Mouse (Mus musculus) lung, embryonic 15.5 days (tissue): ENCODE data around the gene Phpt1. TPM values are rescaled to one million over a fixed set of nuclear protein-coding genes. Genes with fewer than 3 reads are reported as not detected.
"Not testable (repeated sequence)": the region's sequence is repeated elsewhere in the genome, so short reads cannot be mapped to it uniquely, and the experiment has no call there.

ENCODE experiments used
- ATAC-seq: fragments of 200-750 bp; cut with Nextera tagmentation; 2 replicates; pipeline ENCODE4 v1.8.0; 2017; ENCODE audit warnings: moderate number of reproducible peaks, borderline replicate concordance; ENCODE audit not compliant: low FRiP score, low TSS enrichment; ENCODE audit errors: extremely low read depth
- H3K27ac ChIP-seq: fragments of 300-500 bp; sonication (generic); 2 replicates; pipeline ENCODE4 v1.5.1; 2015; ENCODE audit warnings: moderate library complexity, mild to moderate bottlenecking, inconsistent platforms
- H3K27me3 ChIP-seq: fragments of 300-500 bp; sonication (generic); 2 replicates; pipeline ENCODE4 v1.6.1; 2015; ENCODE audit warnings: inconsistent platforms
- H3K36me3 ChIP-seq: fragments of 300-500 bp; sonication (generic); 2 replicates; pipeline ENCODE4 v1.6.1; 2015; ENCODE audit warnings: inconsistent platforms
- H3K4me1 ChIP-seq: fragments of 300-500 bp; sonication (generic); 2 replicates; pipeline ENCODE4 v1.6.1; 2015; ENCODE audit warnings: inconsistent platforms
- H3K4me2 ChIP-seq: fragments of 300-500 bp; sonication (generic); 2 replicates; pipeline ENCODE4 v1.6.1; 2015; ENCODE audit warnings: inconsistent platforms, mild to moderate bottlenecking, moderate library complexity
- H3K4me3 ChIP-seq: fragments of 300-500 bp; sonication (generic); 2 replicates; pipeline ENCODE4 v1.5.1; 2015; ENCODE audit warnings: mild to moderate bottlenecking, inconsistent platforms
- H3K9ac ChIP-seq: fragments of 300-500 bp; sonication (generic); 2 replicates; pipeline ENCODE4 v1.6.1; 2015; ENCODE audit warnings: inconsistent platforms
- H3K9me3 ChIP-seq: fragments of 300-500 bp; sonication (generic); 2 replicates; pipeline ENCODE4 v1.6.1; 2016; ENCODE audit warnings: inconsistent platforms
- WGBS: fragments of 180-500 bp; shearing (Covaris S2); methylation state at CpG from one replicate; pipeline ENCODE4 v1.1.7; 2015; 5-methylcytosine and 5-hydroxymethylcytosine counted together
- polyA plus RNA-seq: library from polyadenylated mRNA; unstranded; fragments of >200 nt; fragmentation: Nextera tagmentation; extraction: Ambion mirVana; gene quantifications from 2 replicates; pipeline ENCODE4 v1.2.1, GENCODE M21; 2015

Phpt1 gene
- polyA plus RNA-seq, 1 experiment from 2014 or later = 163 TPM

DNA sequence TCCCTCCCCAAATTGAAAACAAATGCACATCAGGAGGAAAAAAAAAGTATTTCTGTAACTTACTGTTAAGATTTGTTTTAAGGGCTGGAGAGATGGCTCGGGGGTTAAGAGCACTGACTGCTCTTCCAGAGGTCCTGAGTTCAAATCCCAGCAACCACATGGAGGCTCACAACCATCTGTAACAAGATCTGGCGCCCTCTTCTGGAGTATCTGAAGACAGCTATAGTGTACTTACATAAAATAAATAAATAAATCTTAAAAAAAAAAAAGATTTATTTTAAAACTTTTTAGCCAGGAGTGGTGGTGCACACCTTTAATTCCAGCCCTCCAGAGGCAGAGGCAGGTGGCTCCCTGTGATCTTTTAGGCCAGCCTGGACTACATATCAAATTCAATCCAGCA, 19.5 kb downstream of the Phpt1 start:
- not testable (repeated sequence) for H3K4me3 ChIP-seq, H3K9me3 ChIP-seq, H3K4me2 ChIP-seq, H3K27me3 ChIP-seq, ATAC-seq, H3K9ac ChIP-seq, H3K27ac ChIP-seq, H3K36me3 ChIP-seq
- peaks cover 21% of the 10 kb centered on the region for H3K4me1 ChIP-seq
- WGBS = 53% methylated on average over 2 of the region's 2 CpGs

DNA sequence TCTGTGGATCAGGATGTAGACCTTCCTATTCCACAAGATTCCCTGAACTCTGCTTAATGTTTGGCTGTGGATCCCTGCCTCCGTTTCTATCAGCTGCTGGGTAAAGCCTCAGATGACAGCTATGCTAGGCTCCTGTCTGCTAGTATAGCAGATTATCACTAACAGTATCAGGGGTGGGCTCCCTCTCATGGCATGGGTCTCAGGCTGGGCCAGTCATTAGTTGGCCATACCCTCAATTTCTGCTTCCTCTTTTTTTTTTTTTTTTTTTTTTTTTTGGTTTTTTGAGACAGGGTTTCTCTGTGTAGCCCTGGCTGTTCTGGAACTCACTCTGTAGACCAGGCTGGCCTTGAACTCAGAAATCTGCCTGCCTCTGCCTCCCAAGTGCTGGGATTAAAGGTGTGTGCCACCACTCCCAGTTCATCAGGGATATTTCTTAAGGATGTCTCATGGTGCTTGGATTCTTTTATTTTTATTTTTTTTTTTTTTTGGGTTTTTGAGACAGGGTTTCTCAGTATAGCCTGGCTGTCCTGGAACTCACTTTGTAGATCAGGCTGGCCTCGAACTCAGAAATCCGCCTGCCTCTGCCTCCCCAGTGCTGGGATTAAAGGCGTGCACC, 21.7 kb downstream of the Phpt1 start:
- ATAC-seq, H3K4me3 ChIP-seq, H3K27me3 ChIP-seq, H3K36me3 ChIP-seq, H3K4me2 ChIP-seq, H3K9me3 ChIP-seq, H3K9ac ChIP-seq, H3K27ac ChIP-seq: not testable (repeated sequence)
- WGBS = 87% methylated on average over 4 of the region's 4 CpGs
- H3K4me1 ChIP-seq = peaks cover 10% of the 10 kb centered on the region

GRCm38 (mm10) chr2:25551186-25551585, 23.8 kb downstream of the Phpt1 start:
- no peak for ATAC-seq

GRCm38 (mm10) chr2:25549021-25549991, 25.7 kb downstream of the Phpt1 start:
- Histone ChIP-seq H3K27ac (no peak overlapping the region), H3K4me1 (peaks cover 16% of the 10 kb centered on the region), H3K9ac (no peak overlapping the region), H3K27me3 (no peaks in the 10 kb centered on the region), H3K36me3 (no peaks in the 10 kb centered on the region), H3K4me3 (no peak overlapping the region), H3K9me3 (no peaks in the 10 kb centered on the region), H3K4me2 (no peak overlapping the region)
- WGBS = 64% methylated on average over 9 of the region's 9 CpGs
- no peak for ATAC-seq

More at GRCm38 (mm10) chr2:25551186-25551585, 23.8 kb downstream of the Phpt1 start:
- Histone ChIP-seq H3K4me3 (no peak overlapping the region), H3K9me3 (no peaks in the 10 kb centered on the region), H3K27me3 (no peaks in the 10 kb centered on the region), H3K4me1 (peaks cover 4% of the 10 kb centered on the region; the same call in 1 of the 2 replicates), H3K4me2 (no peak overlapping the region), H3K9ac (no peak overlapping the region), H3K27ac (no peak overlapping the region), H3K36me3 (no peaks in the 10 kb centered on the region)
- 30% methylated on average over 5 of the region's 5 CpGs for WGBS

- Histone ChIP-seq H3K9me3 (no peaks in the 10 kb centered on the region), H3K4me1 (peaks cover 16% of the 10 kb centered on the region), H3K27ac (peak within 1 kb of the TSS; percentile 83), H3K4me2 (peak within 1 kb of the TSS; percentile 61), H3K4me3 (peak within 1 kb of the TSS; percentile 69), H3K27me3 (no peaks in the 10 kb centered on the region), H3K9ac (peak within 1 kb of the TSS; percentile 65), H3K36me3 (no peaks in the 10 kb centered on the region)
- ATAC-seq = peak; percentile 99
- WGBS = 2% methylated on average over 48 of the region's 48 CpGs
These were observed 28.1 kb downstream of the Phpt1 start, which contains the start of gene Traf2 for GRCm38 (mm10) chr2:25546811-25547491. Gene Traf2, minus strand, starts transcription at chr2:25546940.

- Histone ChIP-seq H3K27ac (peak overlapping the region; percentile 83), H3K9ac (peak overlapping the region; percentile 65), H3K36me3 (no peaks in the 10 kb centered on the region), H3K4me1 (peaks cover 16% of the 10 kb centered on the region), H3K4me3 (peak overlapping the region; percentile 69), H3K4me2 (peak overlapping the region; percentile 61), H3K27me3 (no peaks in the 10 kb centered on the region), H3K9me3 (no peaks in the 10 kb centered on the region)
- ATAC-seq = peak; percentile 82
- 5% methylated on average over 38 of the region's 43 CpGs for WGBS
These were observed 28.8 kb downstream of the Phpt1 start for GRCm38 (mm10) chr2:25545996-25546810.

GRCm38 (mm10) chr2:25541644-25542367, 33.2 kb downstream of the Phpt1 start:
- Histone ChIP-seq H3K4me3 (no peak overlapping the region), H3K4me2 (no peak overlapping the region), H3K9me3 (no peaks in the 10 kb centered on the region), H3K27me3 (no peaks in the 10 kb centered on the region), H3K9ac (no peak overlapping the region), H3K4me1 (peaks cover 11% of the 10 kb centered on the region), H3K27ac (no peak overlapping the region), H3K36me3 (peaks cover 16% of the 10 kb centered on the region)
- ATAC-seq = no peak
- 64% methylated on average over 10 of the region's 10 CpGs for WGBS

- H3K4me1 ChIP-seq = peaks cover 5% of the 10 kb centered on the region; the same call in 1 of the 2 replicates
- H3K4me3 ChIP-seq = no peak overlapping the region
- H3K27ac ChIP-seq = no peak overlapping the region
- H3K36me3 ChIP-seq = peaks cover 27% of the 10 kb centered on the region
- ATAC-seq = no peak
- 93% methylated on average over 4 of the region's 4 CpGs for WGBS
- no peak overlapping the region for H3K9ac ChIP-seq
- no peaks in the 10 kb centered on the region for H3K27me3 ChIP-seq
- no peak overlapping the region for H3K4me2 ChIP-seq
- H3K9me3 ChIP-seq = no peaks in the 10 kb centered on the region
These were observed 34.5 kb downstream of the Phpt1 start for GRCm38 (mm10) chr2:25540541-25540948.

- no peaks in the 10 kb centered on the region for H3K27me3 ChIP-seq
- no peak overlapping the region for H3K27ac ChIP-seq
- ATAC-seq = no peak
- no peak overlapping the region for H3K4me3 ChIP-seq
- H3K9ac ChIP-seq = no peak overlapping the region
- no peaks in the 10 kb centered on the region for H3K9me3 ChIP-seq
- no peaks in the 10 kb centered on the region for H3K4me1 ChIP-seq
- H3K4me2 ChIP-seq = no peak overlapping the region
- 65% methylated on average over 8 of the region's 8 CpGs for WGBS
- peaks cover 54% of the 10 kb centered on the region for H3K36me3 ChIP-seq
These were observed 38.5 kb downstream of the Phpt1 start for GRCm38 (mm10) chr2:25536531-25536930.

GRCm38 (mm10) chr2:25534866-25535182, 40.2 kb downstream of the Phpt1 start:
- peaks cover 65% of the 10 kb centered on the region for H3K36me3 ChIP-seq
- WGBS = 88% methylated on average over 2 of the region's 2 CpGs

More at GRCm38 (mm10) chr2:25534866-25535182, 40.2 kb downstream of the Phpt1 start:
- Histone ChIP-seq H3K4me1 (no peaks in the 10 kb centered on the region), H3K27me3 (no peaks in the 10 kb centered on the region), H3K4me3 (no peak overlapping the region), H3K27ac (no peak overlapping the region), H3K9ac (no peak overlapping the region), H3K4me2 (no peak overlapping the region), H3K9me3 (no peaks in the 10 kb centered on the region)
- ATAC-seq = no peak
